Mouse (Mus musculus) limb, embryonic 11.5 days (tissue): ENCODE results near the gene Stat1. TPM values are rescaled to one million over a fixed set of nuclear protein-coding genes. Genes with fewer than 3 reads are reported as not detected.
A peak's percentile ranks its signal among the peaks of the same experiment; 100 is the strongest.

ENCODE experiments used
- ATAC-seq: fragments of 200-750 bp; cut with Nextera tagmentation; 2 replicates; pipeline ENCODE4 v1.8.0; 2017; ENCODE audit warnings: low read depth; ENCODE audit not compliant: insufficient number of reproducible peaks, low FRiP score, low TSS enrichment
- DNase-seq: peaks from one replicate; pipeline ENCODE4 v3.0.0-alpha.2; 2015; ENCODE audit warnings: low spot score
- H3K27ac ChIP-seq: fragments of 300-500 bp; sonication (generic); replicated peaks from 2 replicates; pipeline ENCODE4 v1.5.1; 2014; ENCODE audit warnings: low read depth, mild to moderate bottlenecking, low read length
- H3K27me3 ChIP-seq: fragments of 300-500 bp; sonication (generic); 2 replicates; pipeline ENCODE4 v1.6.1; 2014; ENCODE audit warnings: mild to moderate bottlenecking, low read length, mixed read lengths; ENCODE audit not compliant: control insufficient read depth, insufficient read depth
- H3K36me3 ChIP-seq: fragments of 300-500 bp; sonication (generic); 2 replicates; pipeline ENCODE4 v1.6.1; 2014; ENCODE audit warnings: mild to moderate bottlenecking, low read length, moderate library complexity, mixed read lengths; ENCODE audit not compliant: control insufficient read depth, insufficient read depth
- H3K4me1 ChIP-seq: fragments of 300-500 bp; sonication (generic); 2 replicates; pipeline ENCODE4 v1.6.1; 2014; ENCODE audit warnings: low read length, mixed read lengths; ENCODE audit not compliant: control insufficient read depth, insufficient read depth
- H3K4me2 ChIP-seq: fragments of 300-500 bp; sonication (generic); 2 replicates; pipeline ENCODE4 v1.6.1; 2014; ENCODE audit warnings: low read depth, mild to moderate bottlenecking, moderate library complexity; ENCODE audit not compliant: severe bottlenecking
- H3K4me3 ChIP-seq: fragments of 300-500 bp; sonication (generic); 2 replicates; pipeline ENCODE4 v1.5.1; 2014; ENCODE audit warnings: low read depth, low read length
- H3K9ac ChIP-seq: fragments of 300-500 bp; sonication (generic); 2 replicates; pipeline ENCODE4 v1.6.1; 2014; ENCODE audit warnings: mild to moderate bottlenecking, low read length
- H3K9me3 ChIP-seq: fragments of 300-500 bp; sonication (generic); 2 replicates; pipeline ENCODE4 v1.6.1; 2016; ENCODE audit warnings: low read length; ENCODE audit not compliant: control insufficient read depth
- WGBS: fragments of 180-500 bp; shearing (Covaris S2); extraction: QIAGEN DNeasy Blood & Tissue Kit; methylation state at CpG from one replicate; pipeline ENCODE4 v1.1.7; 2014; 5-methylcytosine and 5-hydroxymethylcytosine counted together
- polyA plus RNA-seq: library from polyadenylated mRNA; unstranded; fragments of >200 nt; fragmentation: Nextera tagmentation; extraction: Ambion mirVana; gene quantifications from 2 replicates; pipeline ENCODE4 v1.2.1, GENCODE M21; 2014

Stat1 gene
- polyA plus RNA-seq, 1 experiment from 2014 or later = 14.9 TPM

- ATAC-seq (no peak), DNase-seq (no peak)
- Histone ChIP-seq H3K9me3 (no peaks in the 10 kb centered on the region), H3K27me3 (no peaks in the 10 kb centered on the region), H3K27ac (no peak overlapping the region), H3K36me3 (no peaks in the 10 kb centered on the region), H3K4me2 (no peak overlapping the region), H3K4me1 (0 out of 2 replicates have a peak, but pooled peaks cover 4% of the 10 kb centered on the region), H3K4me3 (no peak overlapping the region), H3K9ac (no peak overlapping the region)
- WGBS = 58% methylated on average over 17 of the region's 17 CpGs
Observed at GRCm38 (mm10) chr1:52158490-52159381, 39.5 kb downstream of the Stat1 start.

- H3K36me3 ChIP-seq = no peaks in the 10 kb centered on the region
- no peaks in the 10 kb centered on the region for H3K9me3 ChIP-seq
- H3K4me3 ChIP-seq = no peak overlapping the region
- DNase-seq (peak; percentile 14), ATAC-seq (no peak)
- H3K9ac ChIP-seq = no peak overlapping the region
- H3K27me3 ChIP-seq = no peaks in the 10 kb centered on the region
- H3K27ac ChIP-seq = no peak overlapping the region
- WGBS = 93% methylated on average over 8 of the region's 8 CpGs
- no peak overlapping the region for H3K4me2 ChIP-seq
- H3K4me1 ChIP-seq = 0 out of 2 replicates have a peak, but pooled peaks cover 4% of the 10 kb centered on the region
Observed at GRCm38 (mm10) chr1:52161151-52161550, 41.9 kb downstream of the Stat1 start.

GRCm38 (mm10) chr1:52163707-52164457 is 44.6 kb downstream of the Stat1 start:
- WGBS = 83% methylated on average over 5 of the region's 5 CpGs
- no peak for ATAC-seq
- H3K9ac ChIP-seq = no peak overlapping the region

GRCm38 (mm10) chr1:52166652-52167220 is 47.5 kb downstream of the Stat1 start:
- Histone ChIP-seq H3K27ac (no peak overlapping the region), H3K4me2 (no peak overlapping the region)
- DNase-seq = no peak

More at GRCm38 (mm10) chr1:52163707-52164457, 44.6 kb downstream of the Stat1 start:
- Histone ChIP-seq H3K4me2 (no peak overlapping the region), H3K4me3 (no peak overlapping the region), H3K9me3 (no peaks in the 10 kb centered on the region), H3K36me3 (no peaks in the 10 kb centered on the region), H3K4me1 (0 out of 2 replicates have a peak, but pooled peaks cover 2% of the 10 kb centered on the region), H3K27ac (no peak overlapping the region), H3K27me3 (no peaks in the 10 kb centered on the region)
- DNase-seq = peak; percentile 16

GRCm38 (mm10) chr1:52170057-52170456 is 50.8 kb downstream of the Stat1 start:
- H3K27me3 ChIP-seq = no peaks in the 10 kb centered on the region
- H3K9me3 ChIP-seq = no peaks in the 10 kb centered on the region
- H3K27ac ChIP-seq = no peak overlapping the region
- no peak overlapping the region for H3K4me2 ChIP-seq
- H3K4me3 ChIP-seq = no peak overlapping the region
- DNase-seq (peak; percentile 65), ATAC-seq (0 out of 2 replicates have a peak, but pooled peaks have one; percentile 31)
- WGBS = 19% methylated on average over 3 of the region's 3 CpGs
- H3K9ac ChIP-seq = no peak overlapping the region
- H3K4me1 ChIP-seq = no peaks in the 10 kb centered on the region
- H3K36me3 ChIP-seq = no peaks in the 10 kb centered on the region

More at GRCm38 (mm10) chr1:52166652-52167220, 47.5 kb downstream of the Stat1 start:
- Histone ChIP-seq H3K4me1 (no peaks in the 10 kb centered on the region), H3K9ac (no peak overlapping the region), H3K27me3 (no peaks in the 10 kb centered on the region), H3K4me3 (no peak overlapping the region), H3K36me3 (no peaks in the 10 kb centered on the region), H3K9me3 (no peaks in the 10 kb centered on the region)
- ATAC-seq = no peak
- 64% methylated on average over 14 of the region's 14 CpGs for WGBS

GRCm38 (mm10) chr1:52170747-52171146 is 51.5 kb downstream of the Stat1 start:
- WGBS = 75% methylated on average over 7 of the region's 7 CpGs

GRCm38 (mm10) chr1:52171271-52171670 is 52.0 kb downstream of the Stat1 start:
- Histone ChIP-seq H3K27ac (no peak overlapping the region), H3K27me3 (no peaks in the 10 kb centered on the region), H3K9ac (no peak overlapping the region), H3K4me1 (no peaks in the 10 kb centered on the region; the same call in 1 of the 2 replicates), H3K36me3 (no peaks in the 10 kb centered on the region), H3K4me3 (no peak overlapping the region), H3K4me2 (no peak overlapping the region), H3K9me3 (no peaks in the 10 kb centered on the region)
- no peak for ATAC-seq
- DNase-seq = no peak
- WGBS = 82% methylated on average over 8 of the region's 8 CpGs

More at GRCm38 (mm10) chr1:52170747-52171146, 51.5 kb downstream of the Stat1 start:
- Histone ChIP-seq H3K9me3 (no peaks in the 10 kb centered on the region), H3K9ac (no peak overlapping the region), H3K27ac (no peak overlapping the region), H3K4me1 (no peaks in the 10 kb centered on the region), H3K4me2 (no peak overlapping the region), H3K36me3 (no peaks in the 10 kb centered on the region), H3K4me3 (no peak overlapping the region), H3K27me3 (no peaks in the 10 kb centered on the region)
- DNase-seq = no peak
- ATAC-seq = no peak

GRCm38 (mm10) chr1:52175321-52175720 is 56.1 kb downstream of the Stat1 start:
- no peak for ATAC-seq
- WGBS = 60% methylated on average over 5 of the region's 5 CpGs

More at GRCm38 (mm10) chr1:52175321-52175720, 56.1 kb downstream of the Stat1 start:
- H3K4me3 ChIP-seq = no peak overlapping the region
- no peak for DNase-seq
- no peak overlapping the region for H3K4me2 ChIP-seq
- peaks cover 6% of the 10 kb centered on the region; the same call in 1 of the 2 replicates for H3K4me1 ChIP-seq
- H3K9me3 ChIP-seq = no peaks in the 10 kb centered on the region
- no peaks in the 10 kb centered on the region for H3K36me3 ChIP-seq
- no peak overlapping the region for H3K27ac ChIP-seq
- H3K9ac ChIP-seq = no peak overlapping the region
- H3K27me3 ChIP-seq = no peaks in the 10 kb centered on the region
